Mouse (Mus musculus) kidney, adult 2 months (tissue): ENCODE data around the gene Slc35b2. TPM values are rescaled to one million over a fixed set of nuclear protein-coding genes. Genes with fewer than 3 reads are reported as not detected.

Source experiments
- DNase-seq: peaks from one replicate; pipeline ENCODE4 v3.0.0; 2021
- H3K27ac ChIP-seq: fragments of 200-500 bp; 2 replicates; pipeline ENCODE4 v1.5.1; 2012; ENCODE audit warnings: low read depth, low read length, control low read depth, inconsistent platforms; ENCODE audit not compliant: insufficient read depth
- H3K27me3 ChIP-seq: fragments of 200-500 bp; replicated peaks from 2 replicates; pipeline ENCODE4 v1.6.1; 2012; ENCODE audit warnings: mild to moderate bottlenecking, moderate library complexity, low read length, inconsistent platforms; ENCODE audit not compliant: control insufficient read depth, insufficient read depth
- H3K36me3 ChIP-seq: fragments of 200-500 bp; 2 replicates; pipeline ENCODE4 v1.6.1; 2012; ENCODE audit warnings: mild to moderate bottlenecking, moderate library complexity, low read length, inconsistent platforms; ENCODE audit not compliant: control insufficient read depth, insufficient read depth
- H3K4me1 ChIP-seq: fragments of 200-500 bp; 2 replicates; pipeline ENCODE4 v1.6.1; 2011; ENCODE audit warnings: low read length; ENCODE audit not compliant: control insufficient read depth, insufficient read depth
- H3K4me3 ChIP-seq: fragments of 200-500 bp; 2 replicates; pipeline ENCODE4 v1.5.1; 2011; ENCODE audit warnings: mild to moderate bottlenecking, low read depth, low read length, control low read depth; ENCODE audit not compliant: insufficient read depth
- CTCF ChIP-seq: fragments of 200-500 bp; conservative IDR thresholded peaks from 2 replicates; pipeline ENCODE4 v1.5.1; 2011; ENCODE audit warnings: low read depth, mild to moderate bottlenecking, control low read depth, low read length, moderate library complexity, mixed read lengths; ENCODE audit not compliant: insufficient read depth, insufficient read length
- POLR2A ChIP-seq: fragments of 200-500 bp; IDR thresholded peaks from one replicate; pipeline ENCODE4 v1.6.1; 2011; ENCODE audit warnings: low read depth, low read length, control low read depth
- WGBS: fragments of 180-500 bp; shearing (Covaris S2); methylation state at CpG from one replicate; pipeline ENCODE4 v1.1.7; 2018; 5-methylcytosine and 5-hydroxymethylcytosine counted together
- polyA plus RNA-seq: library from polyadenylated mRNA; depleted of rRNA; stranded (reverse); fragments of >200 nt; gene quantifications from 2 replicates; pipeline ENCODE4 v1.2.3, GENCODE M21; 2012

Slc35b2 gene
- polyA plus RNA-seq, 1 experiment, result 75.5 TPM

GRCm38 (mm10) chr17:45565103-45565502 is 1.4 kb downstream of the Slc35b2 start:
- no peak overlapping the region for H3K27ac ChIP-seq
- no peak for DNase-seq
- no peak for TF ChIP-seq POLR2A
- TF ChIP-seq CTCF, result no peak
- H3K4me3 ChIP-seq, result no peak overlapping the region
- 91% methylated on average over 11 of the region's 11 CpGs for WGBS
- H3K27me3 ChIP-seq, result no peaks in the 10 kb centered on the region
- peaks cover 26% of the 10 kb centered on the region for H3K36me3 ChIP-seq
- H3K4me1 ChIP-seq, result no peaks in the 10 kb centered on the region; the same call in 1 of the 2 replicates

GRCm38 (mm10) chr17:45566031-45566359 is 2.3 kb downstream of the Slc35b2 start:
- WGBS, result 84% methylated on average over 1 of the region's 1 CpGs
- peaks cover 32% of the 10 kb centered on the region for H3K36me3 ChIP-seq
- no peak overlapping the region for H3K4me3 ChIP-seq
- no peaks in the 10 kb centered on the region for H3K27me3 ChIP-seq
- TF ChIP-seq POLR2A (no peak), CTCF (no peak)
- H3K4me1 ChIP-seq, result peaks cover 2% of the 10 kb centered on the region; the same call in 1 of the 2 replicates
- H3K27ac ChIP-seq, result no peak overlapping the region
- no peak for DNase-seq

GRCm38 (mm10) chr17:45566360-45567161 is 2.9 kb downstream of the Slc35b2 start:
- Histone ChIP-seq H3K36me3 (peaks cover 37% of the 10 kb centered on the region), H3K4me1 (peaks cover 7% of the 10 kb centered on the region; the same call in 1 of the 2 replicates), H3K4me3 (no peak overlapping the region), H3K27ac (0 out of 2 replicates have a peak overlapping the region, but pooled peaks have one; percentile 17), H3K27me3 (no peaks in the 10 kb centered on the region)
- WGBS, result 68% methylated on average over 18 of the region's 18 CpGs
- TF ChIP-seq CTCF (no peak), POLR2A (no peak)
- DNase-seq, result no peak

- WGBS, result 42% methylated on average over 4 of the region's 4 CpGs
- peaks cover 7% of the 10 kb centered on the region; the same call in 1 of the 2 replicates for H3K4me1 ChIP-seq
- no peaks in the 10 kb centered on the region for H3K27me3 ChIP-seq
These were observed 3.5 kb downstream of the Slc35b2 start for GRCm38 (mm10) chr17:45567162-45567601.

GRCm38 (mm10) chr17:45568990-45569389 is 5.3 kb downstream of the Slc35b2 start:
- WGBS, result 85% methylated on average over 12 of the region's 12 CpGs
- no peak for DNase-seq
- Histone ChIP-seq H3K4me1 (peaks cover 7% of the 10 kb centered on the region; the same call in 1 of the 2 replicates), H3K4me3 (no peak overlapping the region), H3K27me3 (no peaks in the 10 kb centered on the region), H3K27ac (no peak overlapping the region), H3K36me3 (peaks cover 37% of the 10 kb centered on the region)
- no peak for TF ChIP-seq CTCF
- TF ChIP-seq POLR2A, result no peak

More at GRCm38 (mm10) chr17:45567162-45567601, 3.5 kb downstream of the Slc35b2 start:
- H3K4me3 ChIP-seq, result no peak overlapping the region
- H3K36me3 ChIP-seq, result peaks cover 37% of the 10 kb centered on the region
- H3K27ac ChIP-seq, result 0 out of 2 replicates have a peak overlapping the region, but pooled peaks have one; percentile 17
- TF ChIP-seq POLR2A (peak; percentile 3), CTCF (no peak)
- no peak for DNase-seq

GRCm38 (mm10) chr17:45569999-45570398 is 6.3 kb downstream of the Slc35b2 start:
- no peak for DNase-seq
- Histone ChIP-seq H3K27me3 (no peaks in the 10 kb centered on the region), H3K36me3 (peaks cover 37% of the 10 kb centered on the region), H3K4me1 (peaks cover 10% of the 10 kb centered on the region; the same call in 1 of the 2 replicates), H3K27ac (no peak overlapping the region), H3K4me3 (no peak overlapping the region)
- WGBS, result 79% methylated on average over 4 of the region's 4 CpGs
- no peak for TF ChIP-seq POLR2A
- TF ChIP-seq CTCF, result no peak
